Mouse (Mus musculus) neural tube, embryonic 13.5 days (tissue): Measurements from ENCODE around the gene Axin2. TPM values are rescaled to one million over a fixed set of nuclear protein-coding genes. Genes with fewer than 3 reads are reported as not detected.
"Not testable (repeated sequence)": the region's sequence is repeated elsewhere in the genome, so short reads cannot be mapped to it uniquely, and the experiment has no call there.

Source experiments
- ATAC-seq: fragments of 200-750 bp; cut with Nextera tagmentation; 2 replicates; pipeline ENCODE4 v1.8.0; 2017; ENCODE audit warnings: low read depth, mild to moderate bottlenecking, moderate TSS enrichment, moderate library complexity
- H3K27ac ChIP-seq: fragments of 300-500 bp; sonication (generic); replicated peaks from 2 replicates; pipeline ENCODE4 v1.5.1; 2015; ENCODE audit warnings: moderate library complexity, mild to moderate bottlenecking, inconsistent platforms
- H3K27me3 ChIP-seq: fragments of 300-500 bp; sonication (generic); 2 replicates; pipeline ENCODE4 v1.6.1; 2015; ENCODE audit warnings: mild to moderate bottlenecking, inconsistent platforms
- H3K36me3 ChIP-seq: fragments of 300-500 bp; sonication (generic); 2 replicates; pipeline ENCODE4 v1.6.1; 2015; ENCODE audit warnings: mild to moderate bottlenecking, inconsistent platforms
- H3K4me1 ChIP-seq: fragments of 300-500 bp; sonication (generic); replicated peaks from 2 replicates; pipeline ENCODE4 v1.6.1; 2015; ENCODE audit warnings: inconsistent platforms
- H3K4me2 ChIP-seq: fragments of 300-500 bp; sonication (generic); 2 replicates; pipeline ENCODE4 v1.6.1; 2015; ENCODE audit warnings: inconsistent platforms, mild to moderate bottlenecking, moderate library complexity
- H3K4me3 ChIP-seq: fragments of 300-500 bp; sonication (generic); 2 replicates; pipeline ENCODE4 v1.5.1; 2015; ENCODE audit warnings: mild to moderate bottlenecking, inconsistent platforms
- H3K9ac ChIP-seq: fragments of 300-500 bp; sonication (generic); 2 replicates; pipeline ENCODE4 v1.6.1; 2015; ENCODE audit warnings: moderate library complexity, mild to moderate bottlenecking, inconsistent platforms
- H3K9me3 ChIP-seq: fragments of 300-500 bp; sonication (generic); 2 replicates; pipeline ENCODE4 v1.6.1; 2016; ENCODE audit warnings: inconsistent platforms
- WGBS: fragments of 180-500 bp; shearing (Covaris S2); methylation state at CpG from one replicate; pipeline ENCODE4 v1.1.7; 2015; 5-methylcytosine and 5-hydroxymethylcytosine counted together
- polyA plus RNA-seq: library from polyadenylated mRNA; unstranded; fragments of >200 nt; fragmentation: Nextera tagmentation; extraction: Ambion mirVana; gene quantifications from 2 replicates; pipeline ENCODE4 v1.2.1, GENCODE M21; 2015

Gene Axin2
- 8.8 and 10.6 TPM in 2 replicates for polyA plus RNA-seq

- H3K36me3 ChIP-seq, result no peaks in the 10 kb centered on the region
- peak within 1 kb of the TSS; percentile 91 for H3K4me2 ChIP-seq
- peak within 1 kb of the TSS; percentile 93 for H3K9ac ChIP-seq
- peaks cover 5% of the 10 kb centered on the region; the same call in 1 of the 2 replicates for H3K9me3 ChIP-seq
- H3K4me3 ChIP-seq, result peak within 1 kb of the TSS; percentile 92
- H3K27me3 ChIP-seq, result no peaks in the 10 kb centered on the region
- H3K4me1 ChIP-seq, result peaks cover 49% of the 10 kb centered on the region
- under 1% methylated on average over 48 of the region's 53 CpGs for WGBS
- H3K27ac ChIP-seq, result peak within 1 kb of the TSS; percentile 99
- ATAC-seq, result peak; percentile 93
Observed at GRCm38 (mm10) chr11:108920158-108920635, at the start of gene Axin2. TSS of gene Axin2 (plus strand) at chr11:108920349.

- not testable (repeated sequence) for H3K36me3 ChIP-seq, H3K4me2 ChIP-seq, H3K4me1 ChIP-seq, H3K27me3 ChIP-seq, H3K9ac ChIP-seq, ATAC-seq, H3K27ac ChIP-seq, H3K4me3 ChIP-seq, H3K9me3 ChIP-seq
- WGBS, result 96% methylated on average over 1 of the region's 1 CpGs
Observed at GRCm38 (mm10) chr11:108871284-108871683, 48.9 kb upstream of the Axin2 start.

- Histone ChIP-seq H3K9me3 (no peaks in the 10 kb centered on the region), H3K4me2 (no peak overlapping the region), H3K27ac (no peak overlapping the region), H3K4me1 (no peaks in the 10 kb centered on the region), H3K36me3 (no peaks in the 10 kb centered on the region), H3K4me3 (no peak overlapping the region), H3K27me3 (no peaks in the 10 kb centered on the region), H3K9ac (no peak overlapping the region)
- ATAC-seq, result no peak
- WGBS, result 95% methylated on average over 3 of the region's 3 CpGs
Observed at GRCm38 (mm10) chr11:108871748-108872147, 48.4 kb upstream of the Axin2 start.

- Histone ChIP-seq H3K4me1 (no peaks in the 10 kb centered on the region), H3K4me3 (no peak overlapping the region), H3K27ac (no peak overlapping the region), H3K36me3 (no peaks in the 10 kb centered on the region), H3K9ac (no peak overlapping the region), H3K4me2 (no peak overlapping the region), H3K9me3 (no peaks in the 10 kb centered on the region), H3K27me3 (no peaks in the 10 kb centered on the region)
- ATAC-seq, result no peak
- WGBS, result 87% methylated on average over 7 of the region's 7 CpGs
Observed at GRCm38 (mm10) chr11:108876633-108877205, 43.4 kb upstream of the Axin2 start.

GRCm38 (mm10) chr11:108877520-108877919, 42.6 kb upstream of the Axin2 start:
- no peak overlapping the region for H3K4me2 ChIP-seq
- ATAC-seq, result no peak
- no peaks in the 10 kb centered on the region for H3K36me3 ChIP-seq
- H3K9me3 ChIP-seq, result no peaks in the 10 kb centered on the region
- H3K27me3 ChIP-seq, result no peaks in the 10 kb centered on the region
- no peak overlapping the region for H3K27ac ChIP-seq
- H3K4me3 ChIP-seq, result no peak overlapping the region
- 77% methylated on average over 5 of the region's 5 CpGs for WGBS
- no peak overlapping the region for H3K9ac ChIP-seq
- H3K4me1 ChIP-seq, result no peaks in the 10 kb centered on the region

- H3K9ac ChIP-seq, result no peak overlapping the region
- H3K4me3 ChIP-seq, result no peak overlapping the region
- no peak for ATAC-seq
Observed at GRCm38 (mm10) chr11:108880546-108880945, 39.6 kb upstream of the Axin2 start.

GRCm38 (mm10) chr11:108881662-108882061, 38.5 kb upstream of the Axin2 start:
- H3K36me3 ChIP-seq, result no peaks in the 10 kb centered on the region
- no peak for ATAC-seq
- H3K9me3 ChIP-seq, result no peaks in the 10 kb centered on the region
- 90% methylated on average over 5 of the region's 5 CpGs for WGBS
- H3K27ac ChIP-seq, result no peak overlapping the region
- H3K27me3 ChIP-seq, result no peaks in the 10 kb centered on the region
- H3K4me2 ChIP-seq, result no peak overlapping the region
- H3K9ac ChIP-seq, result no peak overlapping the region
- H3K4me3 ChIP-seq, result no peak overlapping the region
- peaks cover 7% of the 10 kb centered on the region for H3K4me1 ChIP-seq

More at GRCm38 (mm10) chr11:108880546-108880945, 39.6 kb upstream of the Axin2 start:
- Histone ChIP-seq H3K36me3 (no peaks in the 10 kb centered on the region), H3K4me1 (peaks cover 4% of the 10 kb centered on the region), H3K9me3 (no peaks in the 10 kb centered on the region), H3K27me3 (no peaks in the 10 kb centered on the region), H3K4me2 (no peak overlapping the region), H3K27ac (no peak overlapping the region)
- WGBS, result 92% methylated on average over 4 of the region's 4 CpGs

GRCm38 (mm10) chr11:108885276-108885896, 34.8 kb upstream of the Axin2 start:
- Histone ChIP-seq H3K4me2 (no peak overlapping the region), H3K27me3 (no peaks in the 10 kb centered on the region), H3K9me3 (no peaks in the 10 kb centered on the region), H3K9ac (no peak overlapping the region), H3K4me3 (no peak overlapping the region), H3K4me1 (peaks cover 16% of the 10 kb centered on the region), H3K27ac (peak overlapping the region; percentile 33; the same call in 1 of the 2 replicates), H3K36me3 (no peaks in the 10 kb centered on the region)
- ATAC-seq, result no peak
- 32% methylated on average over 19 of the region's 19 CpGs for WGBS

- Histone ChIP-seq H3K4me1 (peaks cover 22% of the 10 kb centered on the region), H3K27ac (no peak overlapping the region), H3K4me3 (no peak overlapping the region), H3K9me3 (no peaks in the 10 kb centered on the region), H3K9ac (no peak overlapping the region), H3K27me3 (no peaks in the 10 kb centered on the region), H3K4me2 (no peak overlapping the region), H3K36me3 (no peaks in the 10 kb centered on the region)
- WGBS, result 86% methylated on average over 8 of the region's 8 CpGs
- ATAC-seq, result no peak
Observed at GRCm38 (mm10) chr11:108886060-108886459, 34.1 kb upstream of the Axin2 start.

- Histone ChIP-seq H3K4me2 (no peak overlapping the region), H3K27ac (no peak overlapping the region), H3K27me3 (peaks cover 6% of the 10 kb centered on the region; the same call in 1 of the 2 replicates), H3K9me3 (no peaks in the 10 kb centered on the region), H3K36me3 (no peaks in the 10 kb centered on the region), H3K4me3 (no peak overlapping the region), H3K9ac (no peak overlapping the region), H3K4me1 (peaks cover 50% of the 10 kb centered on the region)
- WGBS, result 52% methylated on average over 11 of the region's 11 CpGs
- ATAC-seq, result no peak
Observed at GRCm38 (mm10) chr11:108889121-108889520, 31.0 kb upstream of the Axin2 start.

- H3K4me2 ChIP-seq, result peak overlapping the region; percentile 61
- no peaks in the 10 kb centered on the region for H3K36me3 ChIP-seq
- peak overlapping the region; percentile 56 for H3K9ac ChIP-seq
- peaks cover 6% of the 10 kb centered on the region; the same call in 1 of the 2 replicates for H3K27me3 ChIP-seq
- H3K4me1 ChIP-seq, result peaks cover 51% of the 10 kb centered on the region
- H3K27ac ChIP-seq, result peak overlapping the region; percentile 54; the same call in 1 of the 2 replicates
- WGBS, result 21% methylated on average over 16 of the region's 16 CpGs
- peak; percentile 34; the same call in 1 of the 2 replicates for ATAC-seq
- no peaks in the 10 kb centered on the region for H3K9me3 ChIP-seq
- peak overlapping the region; percentile 34 for H3K4me3 ChIP-seq
Observed at GRCm38 (mm10) chr11:108890544-108890943, 29.6 kb upstream of the Axin2 start.

- Histone ChIP-seq H3K36me3 (no peaks in the 10 kb centered on the region), H3K9me3 (no peaks in the 10 kb centered on the region), H3K27ac (peak overlapping the region; percentile 74), H3K4me3 (peak overlapping the region; percentile 34), H3K9ac (peak overlapping the region; percentile 63), H3K27me3 (peaks cover 6% of the 10 kb centered on the region; the same call in 1 of the 2 replicates), H3K4me1 (peaks cover 48% of the 10 kb centered on the region), H3K4me2 (peak overlapping the region; percentile 61)
- peak; percentile 91 for ATAC-seq
- WGBS, result 1% methylated on average over 17 of the region's 17 CpGs
Observed at GRCm38 (mm10) chr11:108891111-108891870, 28.9 kb upstream of the Axin2 start.
